ENCODE assay signal across 8 mouse cellular contexts in the genomic region with DNA sequence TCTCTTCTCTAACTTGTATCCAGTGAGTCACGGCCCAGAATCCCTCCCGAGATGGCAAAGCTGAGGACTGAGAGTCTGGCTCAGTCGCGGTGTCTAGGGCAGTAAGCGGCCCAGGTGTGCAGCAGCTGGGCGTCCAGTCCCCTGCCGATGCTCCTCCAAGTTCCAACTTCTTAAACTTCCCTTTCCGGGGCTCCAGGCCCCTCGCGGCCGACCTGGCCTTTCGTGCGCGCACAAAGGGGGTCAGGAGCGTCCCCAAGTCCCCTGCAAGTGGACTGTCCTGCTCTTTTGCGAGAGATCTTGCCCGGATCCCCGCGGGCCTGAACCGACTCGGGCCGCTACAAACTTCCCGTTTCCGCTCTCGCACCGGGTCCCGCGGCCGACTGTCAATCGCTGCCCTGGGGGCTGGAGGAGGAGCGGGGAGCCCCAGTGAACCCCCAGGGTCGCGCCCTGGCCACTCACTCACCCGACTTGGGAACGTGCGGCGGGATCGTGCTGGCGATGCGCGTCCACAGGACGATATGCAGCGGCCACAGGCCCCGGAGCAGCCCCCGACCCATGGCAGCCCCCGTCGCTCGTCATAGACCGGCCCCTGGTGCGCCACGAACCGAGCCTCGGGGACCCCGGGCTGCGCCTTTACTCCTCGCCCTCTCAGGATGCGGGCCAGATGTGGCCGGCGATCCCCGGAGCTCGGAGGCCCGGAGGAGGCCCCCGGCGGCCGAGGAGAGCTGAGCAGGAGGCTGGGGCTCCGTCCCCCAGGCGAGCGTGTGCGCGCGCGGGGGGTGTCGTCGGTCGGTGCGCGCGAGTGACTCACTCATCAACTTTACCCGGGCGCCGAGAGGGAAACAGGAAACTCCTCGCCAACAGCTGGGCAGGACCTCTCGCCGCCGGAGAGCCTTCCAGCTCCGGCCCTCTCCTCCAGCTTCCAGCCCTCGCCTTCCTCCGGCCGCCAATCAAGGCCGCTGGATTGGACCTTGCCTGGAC. TPM values are rescaled to one million over a fixed set of nuclear protein-coding genes. Genes with fewer than 3 reads are reported as not detected.
DNase-seq lines count a peak whose midpoint lies in the region; ATAC-seq and TF ChIP-seq lines count a peak whose summit lies in the region.

A gene (minus strand): TSS at position 880 of the 981 bp plus-strand sequence.

- H3K27ac ChIP-seq in bone marrow, adult 2 months (ENCODE audit: control insufficient read depth, insufficient read depth, low read depth, low read length, poor library complexity), result peak within 1 kb of the TSS; percentile 99
- peak within 1 kb of the TSS; percentile 52; the same call in 1 of the 2 replicates for H3K27ac ChIP-seq in forebrain, embryonic 15.5 days (replicated peaks)
- H3K27ac ChIP-seq in lung, embryonic 14.5 days (ENCODE audit: low read depth), result peak within 1 kb of the TSS; percentile 99
- peak within 1 kb of the TSS; percentile 76 for H3K27ac ChIP-seq in neural tube, embryonic 15.5 days (replicated peaks)

- no peaks in the 10 kb centered on the region for H3K36me3 ChIP-seq in forebrain, embryonic 15.5 days
- 0 out of 2 replicates have a peak, but pooled peaks cover 3% of the 10 kb centered on the region for H3K36me3 ChIP-seq in lung, embryonic 14.5 days (ENCODE audit: insufficient read depth)
- H3K36me3 ChIP-seq in neural tube, embryonic 15.5 days, result no peaks in the 10 kb centered on the region

- peak within 1 kb of the TSS; percentile 52 for H3K9ac ChIP-seq in forebrain, embryonic 15.5 days (replicated peaks)
- peak within 1 kb of the TSS; percentile 98 for H3K9ac ChIP-seq in lung, embryonic 14.5 days
- H3K9ac ChIP-seq in neural tube, embryonic 15.5 days (replicated peaks), result peak within 1 kb of the TSS; percentile 63

- TF ChIP-seq CTCF in bone marrow, adult 2 months (IDR thresholded peaks at IDR 0.05; ENCODE audit: control insufficient read depth, insufficient read depth, low read length), result no peak
- 0 out of 2 replicates have a peak, but pooled peaks have one; percentile 5 for TF ChIP-seq CTCF in lung, embryonic 14.5 days (IDR thresholded peaks at IDR 0.05; ENCODE audit: low read depth)

- under 1% methylated on average over 89 of the region's 90 CpGs for WGBS in bone marrow, adult 2 months
- WGBS in forebrain, embryonic 15.5 days, result under 1% methylated on average over 89 of the region's 90 CpGs
- WGBS in lung, embryonic 14.5 days, result under 1% methylated on average over 90 of the region's 90 CpGs
- WGBS in neural tube, embryonic 15.5 days, result under 1% methylated on average over 82 of the region's 90 CpGs

- peak within 1 kb of the TSS; percentile 98 for H3K4me2 ChIP-seq in forebrain, embryonic 15.5 days (replicated peaks)
- H3K4me2 ChIP-seq in lung, embryonic 14.5 days, result peak within 1 kb of the TSS; percentile 81
- H3K4me2 ChIP-seq in neural tube, embryonic 15.5 days, result peak within 1 kb of the TSS; percentile 95

- ATAC-seq in forebrain, embryonic 15.5 days (replicated peaks), result peak; percentile 70
- peak; percentile 87 for ATAC-seq in lung, embryonic 14.5 days (ENCODE audit: insufficient read depth)
- ATAC-seq in neural tube, embryonic 15.5 days (ENCODE audit: low FRiP score), result peak; percentile 53; the same call in 1 of the 2 replicates

- TF ChIP-seq POLR2A in bone marrow, adult 2 months (IDR thresholded peaks at IDR 0.05; ENCODE audit: borderline replicate concordance, control insufficient read depth, low read depth, low read length), result peak; percentile 88

- H3K4me1 ChIP-seq in bone marrow, adult 2 months (ENCODE audit: control insufficient read depth, insufficient read depth, low read length), result peaks cover 6% of the 10 kb centered on the region
- H3K4me1 ChIP-seq in forebrain, embryonic 15.5 days, result peaks cover 13% of the 10 kb centered on the region
- H3K4me1 ChIP-seq in lung, embryonic 14.5 days (ENCODE audit: insufficient read depth), result peaks cover 21% of the 10 kb centered on the region
- H3K4me1 ChIP-seq in neural tube, embryonic 15.5 days, result peaks cover 18% of the 10 kb centered on the region

- intact Hi-C loops in heart, postnatal 14 days (cut with DNase I), result loop anchor here (2.0 to 5.0 kb wide), 5 partner anchors 42 to 208 kb away; no protein-coding TSS in a partner anchor

- H3K27me3 ChIP-seq in forebrain, embryonic 15.5 days, result peaks cover 23% of the 10 kb centered on the region
- H3K27me3 ChIP-seq in lung, embryonic 14.5 days (ENCODE audit: insufficient read depth, low read length), result no peaks in the 10 kb centered on the region
- peaks cover 30% of the 10 kb centered on the region for H3K27me3 ChIP-seq in neural tube, embryonic 15.5 days (replicated peaks)

- H3K9me3 ChIP-seq in forebrain, embryonic 15.5 days, result no peaks in the 10 kb centered on the region
- no peaks in the 10 kb centered on the region for H3K9me3 ChIP-seq in lung, embryonic 14.5 days (ENCODE audit: low read depth, low read length)
- H3K9me3 ChIP-seq in neural tube, embryonic 15.5 days (replicated peaks), result no peaks in the 10 kb centered on the region

- peak within 1 kb of the TSS; percentile 89 for H3K4me3 ChIP-seq in bone marrow, adult 2 months (replicated peaks; ENCODE audit: control insufficient read depth, low read depth, low read length)
- peak within 1 kb of the TSS; percentile 59 for H3K4me3 ChIP-seq in forebrain, embryonic 15.5 days
- peak within 1 kb of the TSS; percentile 86 for H3K4me3 ChIP-seq in lung, embryonic 14.5 days (ENCODE audit: low read depth, low read length)
- peak within 1 kb of the TSS; percentile 51 for H3K4me3 ChIP-seq in neural tube, embryonic 15.5 days (replicated peaks)

- peak; percentile 89 for DNase-seq in CD4-positive helper T cell, adult 2 months (ENCODE audit: low read depth, low spot score)
- DNase-seq in heart, postnatal 14 days, result peak; percentile 89
- peak; percentile 87 to 92 for DNase-seq in kidney, postnatal 4 days
- peak; percentile 96 for DNase-seq in lung, embryonic 14.5 days
- peak; percentile 77 to 82 for DNase-seq in thymus, adult 18-20 months

RNA-seq across cellular contexts. Expression of the gene that starts here (rescaled TPM):
- polyA plus RNA-seq in bone marrow, adult 2 months (2011; ENCODE audit: insufficient read depth, insufficient read length, low replicate concordance, missing spikeins), result 3.5 and 4.7 TPM in 2 replicates
- polyA plus RNA-seq in forebrain, embryonic 15.5 days (2015; fragmentation: Nextera tagmentation; extraction: Ambion mirVana), result 6.0 and 6.1 TPM in 2 replicates
- 10 to 100 TPM; 42.3 to 52.2 TPM for total RNA-seq in heart, postnatal 14 days (2021)
- polyA plus RNA-seq in lung, embryonic 14.5 days (2014; fragmentation: Nextera tagmentation; extraction: Ambion mirVana), result 51.3 and 52.3 TPM in 2 replicates
- polyA plus RNA-seq in neural tube, embryonic 15.5 days (2015; fragmentation: Nextera tagmentation; extraction: Ambion mirVana), result 7.2 and 13.3 TPM in 2 replicates

Comparison
In these comparisons a context has a peak if more than half of its experiments do, and no peak if none do; other contexts are left out.
1. Peak in every context shown above with its lines: DNase-seq, ATAC-seq, H3K4me3 ChIP-seq and H3K27ac ChIP-seq.